Mouse (Mus musculus) telencephalon, adult 2 months (tissue): ENCODE data around the gene Ppp4c.
"Not testable (repeated sequence)": the region's sequence is repeated elsewhere in the genome, so short reads cannot be mapped to it uniquely, and the experiment has no call there.

Source experiments
- DNase-seq: peaks from one replicate; pipeline ENCODE4 v3.0.0-alpha.2; 2011; ENCODE audit warnings: low read depth, low spot score

The Ppp4c gene

DNA sequence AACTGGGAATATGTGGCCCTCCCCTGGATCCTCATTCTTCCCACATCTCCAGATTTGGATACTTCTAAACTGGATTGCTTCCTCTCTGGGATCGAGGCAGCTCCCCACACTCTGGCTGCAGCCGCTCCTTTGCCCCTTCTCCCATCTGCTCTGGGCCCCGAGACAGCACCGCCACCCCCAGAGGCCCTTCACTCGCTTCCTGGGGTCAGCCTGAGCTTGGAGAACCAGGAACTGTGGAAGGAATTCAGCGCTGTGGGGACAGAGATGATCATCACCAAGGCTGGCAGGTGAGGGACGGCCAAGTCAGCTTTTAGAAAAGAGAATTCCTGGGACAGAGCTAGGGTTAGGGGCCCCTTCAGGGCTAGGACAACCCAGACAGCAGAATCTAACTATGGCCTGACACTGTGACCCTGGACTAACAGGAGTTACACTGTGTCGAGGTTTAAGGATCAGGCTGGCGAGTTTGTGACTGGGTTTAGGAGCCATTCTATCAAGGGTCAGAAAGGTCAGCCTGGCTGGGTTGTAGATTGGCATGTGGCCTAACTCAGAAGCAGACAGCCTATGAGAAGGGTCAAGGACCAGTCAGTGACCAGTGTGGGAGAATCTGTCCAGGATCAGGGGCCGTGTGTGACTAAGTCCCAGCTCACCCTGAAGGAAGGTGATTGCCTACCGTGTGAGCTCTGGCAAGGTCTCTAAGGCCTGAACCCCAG lies 10.5 kb downstream of the Ppp4c start:
- no peak for DNase-seq

GRCm38 (mm10) chr7:126780971-126781635 lies 11.2 kb downstream of the Ppp4c start, which contains the start of gene Tbx6:
Gene Tbx6 (plus strand): TSS chr7:126781483.
- no peak for DNase-seq

GRCm38 (mm10) chr7:126779983-126780970 lies 12.0 kb downstream of the Ppp4c start:
- peak; percentile 76 for DNase-seq

DNA sequence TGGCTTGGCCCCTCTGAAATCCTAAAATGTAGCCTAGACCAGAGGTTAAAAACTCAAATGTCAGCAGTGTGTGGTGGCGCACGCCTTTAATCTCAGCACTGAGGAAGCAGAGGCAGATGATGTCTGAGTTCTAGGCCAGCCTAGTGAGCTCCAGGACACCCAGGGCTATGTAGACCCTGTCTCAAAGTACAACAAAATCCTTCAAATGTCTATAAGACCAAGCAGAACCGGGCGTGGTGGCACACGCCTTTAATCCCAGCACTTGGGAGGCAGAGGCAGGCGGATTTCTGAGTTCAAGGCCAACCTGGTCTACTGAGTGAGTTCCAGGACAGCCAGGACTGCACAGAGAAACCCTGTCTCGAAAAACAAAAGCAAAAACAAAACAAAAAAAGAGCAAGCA lies 13.2 kb downstream of the Ppp4c start:
- not testable (repeated sequence) for DNase-seq

DNA sequence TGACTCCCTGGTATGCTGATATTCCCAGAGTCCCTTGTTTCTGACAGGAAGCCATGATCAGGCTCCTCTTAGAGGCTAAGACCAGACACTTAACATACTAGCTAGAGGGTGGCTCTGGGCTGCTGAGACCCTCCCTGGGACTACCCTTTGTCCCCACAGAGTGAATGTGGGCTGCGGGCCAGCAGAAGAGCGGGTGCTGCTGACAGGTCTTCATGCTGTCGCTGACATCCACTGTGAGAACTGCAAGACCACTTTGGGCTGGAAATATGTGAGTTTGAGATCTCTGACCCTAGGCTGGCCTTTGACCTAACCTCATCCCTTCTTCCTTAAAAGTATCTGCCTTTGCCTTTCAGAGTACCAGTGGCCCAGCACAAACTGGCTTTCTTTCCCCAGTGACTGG lies 14.1 kb downstream of the Ppp4c start:
- no peak for DNase-seq

GRCm38 (mm10) chr7:126777476-126777875 lies 14.8 kb downstream of the Ppp4c start:
- no peak for DNase-seq

GRCm38 (mm10) chr7:126776598-126777057 lies 15.7 kb downstream of the Ppp4c start, which contains the start of gene Ypel3:
Gene Ypel3 (plus strand): TSS chr7:126776955.
- DNase-seq: peak; percentile 89

GRCm38 (mm10) chr7:126775978-126776234 lies 16.4 kb downstream of the Ppp4c start:
- no peak for DNase-seq

- DNase-seq: no peak
These were observed 16.9 kb downstream of the Ppp4c start for GRCm38 (mm10) chr7:126775185-126775977.

DNA sequence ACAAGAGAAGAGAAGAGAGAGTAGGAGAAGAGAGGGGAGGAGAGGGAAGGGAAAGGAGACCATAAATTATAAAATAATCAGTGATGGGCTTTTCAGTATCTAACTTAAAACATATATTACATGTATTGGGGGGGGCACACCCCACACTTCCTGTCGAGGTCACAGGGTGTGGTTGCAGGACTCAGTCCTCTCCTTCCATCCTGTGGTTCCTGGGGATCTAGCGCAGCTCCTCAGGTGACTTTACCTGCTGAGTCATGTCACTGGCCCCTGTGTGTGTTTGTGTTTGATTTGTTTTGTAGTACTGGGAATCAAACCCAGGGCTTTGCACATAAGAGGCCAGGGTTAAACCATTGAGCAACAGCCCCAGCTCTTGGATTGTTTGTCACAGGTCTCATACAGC lies 17.8 kb downstream of the Ppp4c start:
- DNase-seq: no peak

GRCm38 (mm10) chr7:126773351-126773750 lies 18.9 kb downstream of the Ppp4c start:
- DNase-seq: no peak

DNA sequence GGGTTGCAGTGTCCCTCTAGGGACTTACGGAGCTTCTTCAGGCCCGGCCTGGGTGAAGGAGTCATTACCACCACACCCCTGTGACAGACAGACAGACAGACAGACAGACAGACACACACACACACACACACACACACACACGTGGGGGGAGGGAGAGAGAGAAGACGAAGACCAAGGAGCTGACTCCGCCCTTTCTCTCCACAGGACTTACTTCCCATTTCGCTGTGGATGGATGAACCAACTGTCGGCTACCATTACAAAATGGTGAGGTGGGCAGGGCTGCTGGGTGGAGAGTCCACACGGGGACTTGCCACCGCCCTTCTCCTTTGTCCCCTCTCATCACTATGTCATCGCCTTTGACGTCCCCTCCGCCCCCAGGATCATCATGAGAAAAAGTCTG lies 21.5 kb downstream of the Ppp4c start:
- DNase-seq: no peak

DNA sequence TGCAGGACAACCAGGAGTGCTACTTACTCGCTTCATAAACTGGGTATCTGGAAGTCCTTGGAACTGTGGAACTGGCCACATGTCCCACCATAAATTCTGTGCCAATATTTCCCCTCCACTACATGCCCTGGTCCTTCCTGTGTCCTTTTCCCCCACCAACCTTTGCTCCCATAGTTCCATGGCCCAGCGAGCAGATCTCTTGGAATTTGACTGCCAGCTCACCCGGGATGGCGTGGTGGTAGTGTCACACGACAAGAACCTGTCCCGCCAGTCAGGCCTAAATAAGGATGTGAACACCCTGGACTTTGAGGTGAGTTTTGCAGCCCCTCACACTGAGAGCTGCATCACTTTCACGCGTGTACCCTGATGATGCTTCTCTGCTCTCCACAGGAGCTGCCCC lies 25.3 kb downstream of the Ppp4c start:
- no peak for DNase-seq

DNA sequence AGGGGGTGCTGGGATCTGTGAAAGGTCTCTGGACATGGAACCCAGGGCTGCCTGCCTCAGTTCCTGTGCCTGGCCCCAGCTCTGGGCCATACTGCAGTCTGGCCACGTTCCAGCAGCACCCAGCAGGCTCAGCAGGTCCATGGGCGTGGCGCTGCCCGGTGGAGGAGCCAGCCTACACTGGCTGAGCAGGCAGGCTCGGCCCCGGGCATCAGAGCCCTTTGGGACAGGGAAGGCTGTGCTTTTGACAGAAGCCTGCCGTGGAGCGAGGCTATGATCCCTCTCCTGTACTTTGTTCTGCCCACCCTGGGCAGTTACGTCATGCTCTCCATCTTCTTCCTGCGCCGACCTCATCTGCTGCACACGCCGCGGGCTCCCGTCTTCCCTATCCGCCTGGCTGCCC lies 26.1 kb downstream of the Ppp4c start, which contains the start of gene Gdpd3:
Gene Gdpd3, plus strand, starts transcription at position 134 of the 400 bp plus-strand sequence.
- DNase-seq: no peak

DNA sequence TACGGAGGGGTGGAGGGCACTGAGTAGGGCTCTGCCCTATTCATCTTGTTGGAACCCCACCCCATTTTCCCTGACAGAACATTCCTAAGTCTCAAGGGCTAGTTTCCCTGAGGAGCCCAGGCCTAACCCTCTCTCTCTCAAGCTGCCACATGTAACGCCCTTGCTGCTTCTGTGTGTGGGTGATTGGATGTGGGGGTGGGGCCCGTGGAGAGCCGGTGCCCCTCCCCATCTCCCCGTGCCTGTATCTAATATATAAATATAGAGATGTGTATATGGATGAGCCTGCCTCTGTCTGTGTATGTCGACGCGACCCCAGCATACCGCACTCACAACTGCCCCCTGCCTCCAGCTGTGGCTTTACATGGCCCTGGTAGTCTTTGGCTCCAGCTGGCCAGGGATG lies 26.8 kb downstream of the Ppp4c start:
- DNase-seq: no peak

GRCm38 (mm10) chr7:126762471-126763008 lies 29.8 kb downstream of the Ppp4c start:
- DNase-seq: peak; percentile 88

GRCm38 (mm10) chr7:126761529-126762067 lies 30.7 kb downstream of the Ppp4c start:
- no peak for DNase-seq

DNA sequence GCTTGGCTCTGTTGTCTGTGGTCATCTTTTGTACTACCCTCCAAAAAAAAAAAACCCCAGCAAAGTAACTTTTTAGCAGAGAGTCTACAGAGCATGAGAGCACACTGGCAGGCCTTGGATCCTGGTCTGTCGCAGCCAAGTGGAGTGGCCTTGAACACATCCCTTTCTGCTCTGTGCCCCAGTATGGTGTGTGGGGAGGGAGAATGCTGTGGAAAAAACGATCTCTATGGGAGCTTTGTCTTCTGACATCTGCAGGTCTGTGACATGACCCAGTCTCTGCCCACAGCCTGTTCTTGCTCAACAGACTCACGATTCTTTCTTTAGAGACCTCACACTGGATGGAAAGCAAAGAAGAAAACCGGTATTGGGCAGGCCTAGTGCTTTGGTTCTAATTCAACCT lies 31.3 kb downstream of the Ppp4c start:
- DNase-seq: no peak

GRCm38 (mm10) chr7:126760391-126760802 lies 31.9 kb downstream of the Ppp4c start:
- no peak for DNase-seq

- DNase-seq: no peak
These were observed 32.5 kb downstream of the Ppp4c start for GRCm38 (mm10) chr7:126759672-126760390.
